Mouse (Mus musculus) ES-E14 (cell line): ENCODE data around the gene Zbtb20. TPM values are rescaled to one million over a fixed set of nuclear protein-coding genes. Genes with fewer than 3 reads are reported as not detected.

Experiments
- DNase-seq: peaks from one replicate; pipeline ENCODE4 v3.0.0-alpha.2; 2013; ENCODE audit warnings: low read depth, low spot score
- H3K27ac ChIP-seq: 2 replicates; pipeline ENCODE4 v1.5.1; 2012; ENCODE audit warnings: low read depth, mild to moderate bottlenecking, low read length, moderate library complexity, mixed read lengths; ENCODE audit not compliant: poor library complexity, insufficient read depth, severe bottlenecking
- H3K36me3 ChIP-seq: 2 replicates; pipeline ENCODE4 v1.6.1; 2012; ENCODE audit warnings: mild to moderate bottlenecking, low read length, moderate library complexity, mixed read lengths; ENCODE audit not compliant: control insufficient read depth, poor library complexity, insufficient read depth, severe bottlenecking
- H3K4me1 ChIP-seq, 2 experiments: fragments of 150-350 bp in 1 of 2; sonication (generic) in 1 of 2; 2 replicates each; pipeline ENCODE4 v1.6.1; 2012; ENCODE audit warnings: low read length in 2 of 2, mild to moderate bottlenecking in 1 of 2, mixed read lengths in 1 of 2; ENCODE audit not compliant: control insufficient read depth in 2 of 2, insufficient read depth in 2 of 2, poor library complexity in 1 of 2
- H3K4me3 ChIP-seq, 2 experiments: fragments of 150-350 bp in 1 of 2; sonication (generic) in 1 of 2; 2 replicates each; pipeline ENCODE4 v1.5.1; 2012; ENCODE audit warnings: low read length in 2 of 2, low read depth in 1 of 2, mild to moderate bottlenecking in 1 of 2, mixed read lengths in 1 of 2; ENCODE audit not compliant: insufficient read depth in 1 of 2, poor library complexity in 1 of 2, severe bottlenecking in 1 of 2
- H3K9ac ChIP-seq: 2 replicates; pipeline ENCODE4 v1.6.1; 2012; ENCODE audit warnings: low read depth, mild to moderate bottlenecking, low read length, mixed read lengths; ENCODE audit not compliant: poor library complexity, insufficient read depth, severe bottlenecking
- H3K9me3 ChIP-seq: fragments of 150-350 bp; sonication (generic); 2 replicates; pipeline ENCODE4 v1.6.1; 2012; ENCODE audit warnings: low read depth, mild to moderate bottlenecking, low read length; ENCODE audit not compliant: control insufficient read depth, insufficient read depth
- CHD2 ChIP-seq: IDR thresholded peaks from 2 replicates; pipeline ENCODE4 v1.6.1; 2014; ENCODE audit warnings: mild to moderate bottlenecking, low read depth, low read length, inconsistent platforms
- HCFC1 ChIP-seq: IDR thresholded peaks from 2 replicates; pipeline ENCODE4 v1.6.1; 2012; ENCODE audit warnings: low read length, inconsistent platforms, borderline replicate concordance; ENCODE audit not compliant: insufficient read depth
- MAFK ChIP-seq: IDR thresholded peaks from 2 replicates; pipeline ENCODE4 v1.6.1; 2014; ENCODE audit warnings: mild to moderate bottlenecking, low read depth, low read length, inconsistent platforms; ENCODE audit not compliant: insufficient read depth
- ZC3H11A ChIP-seq: IDR thresholded peaks from 2 replicates; pipeline ENCODE4 v1.6.1; 2012; ENCODE audit warnings: low read depth, mild to moderate bottlenecking, inconsistent platforms, low read length, borderline replicate concordance
- ZNF384 ChIP-seq: IDR thresholded peaks from 2 replicates; pipeline ENCODE4 v1.6.1; 2012; ENCODE audit warnings: low read depth, low read length, inconsistent platforms
- in situ Hi-C, 2 experiments: fragments of 600-800 bp; cut with MboI; formaldehyde crosslinking; loops; one replicate each; pipeline ENCODE4 v1.15.1; 2025; ENCODE audit warnings: low sequenced_read_pairs in 2 of 2, inconsistent platforms in 1 of 2; ENCODE audit not compliant: unreplicated experiment in 2 of 2
- total RNA-seq: library from RNA; depleted of rRNA; stranded (reverse); fragments of 300-350 nt; gene quantifications from 2 replicates; pipeline ENCODE4 v1.2.3, GENCODE M21; 2012

Gene Zbtb20
- total RNA-seq, 1 experiment: 4.0 TPM

- Histone ChIP-seq H3K9me3 (no peaks in the 10 kb centered on the region), H3K36me3 (no peaks in the 10 kb centered on the region), H3K27ac (no peak overlapping the region), H3K4me3 (no peak overlapping the region), H3K9ac (no peak overlapping the region), H3K4me1 (peaks cover 0 to 4% of the 10 kb centered on the region in 2 experiments; a peak in 1 of 4 replicates)
- no peak for DNase-seq
- in situ Hi-C loops: no loop called here
- TF ChIP-seq MAFK (no peak), ZNF384 (no peak), CHD2 (no peak), HCFC1 (no peak), ZC3H11A (no peak)
These were observed 587.1 kb downstream of the Zbtb20 start for GRCm38 (mm10) chr16:43462470-43463455.

DNA sequence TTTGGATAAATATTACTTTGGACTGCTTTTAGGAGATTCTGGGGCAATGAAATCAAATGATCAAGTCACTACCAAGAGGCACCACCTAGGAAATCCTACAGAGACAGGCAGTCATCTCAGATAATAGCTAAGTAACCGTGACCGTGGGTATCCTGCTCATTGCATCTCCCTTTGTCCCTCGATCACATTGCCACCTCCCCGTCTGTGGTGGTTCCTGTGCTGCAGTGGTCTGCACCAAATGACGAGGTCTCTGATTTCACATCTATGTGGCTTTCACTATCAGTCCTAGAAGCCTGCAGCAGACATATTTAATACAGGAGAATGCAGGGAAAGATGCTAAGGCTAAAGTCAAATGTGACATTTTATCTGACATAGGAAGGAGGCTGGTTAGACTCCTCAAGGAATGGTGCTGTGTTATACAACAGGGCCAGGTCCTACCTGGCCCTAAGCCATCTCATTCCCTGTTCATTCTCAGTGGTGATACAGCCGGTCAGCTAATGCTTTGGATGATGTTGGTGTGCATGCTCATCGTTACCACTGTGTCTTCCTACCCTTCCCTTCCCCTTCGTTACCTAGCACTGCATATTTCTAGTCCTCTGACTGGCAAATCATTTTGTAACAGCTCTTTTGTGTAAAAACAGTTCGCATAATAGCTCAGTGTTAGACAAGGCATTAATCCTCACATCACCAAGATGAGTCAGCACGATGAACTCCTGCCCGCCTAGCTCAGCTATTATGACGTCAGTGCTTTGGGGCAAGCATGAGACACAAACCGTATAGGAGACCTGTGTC, 588.2 kb downstream of the Zbtb20 start:
- Histone ChIP-seq H3K27ac (no peak overlapping the region), H3K9me3 (no peaks in the 10 kb centered on the region), H3K9ac (no peak overlapping the region), H3K4me1 (peaks cover 0 to 4% of the 10 kb centered on the region in 2 experiments; a peak in 1 of 4 replicates), H3K4me3 (no peak overlapping the region), H3K36me3 (no peaks in the 10 kb centered on the region)
- in situ Hi-C loops: no loop called here
- TF ChIP-seq MAFK (0 out of 2 replicates have a peak, but pooled peaks have one; percentile 57), ZNF384 (no peak)
- no peak for DNase-seq

DNA sequence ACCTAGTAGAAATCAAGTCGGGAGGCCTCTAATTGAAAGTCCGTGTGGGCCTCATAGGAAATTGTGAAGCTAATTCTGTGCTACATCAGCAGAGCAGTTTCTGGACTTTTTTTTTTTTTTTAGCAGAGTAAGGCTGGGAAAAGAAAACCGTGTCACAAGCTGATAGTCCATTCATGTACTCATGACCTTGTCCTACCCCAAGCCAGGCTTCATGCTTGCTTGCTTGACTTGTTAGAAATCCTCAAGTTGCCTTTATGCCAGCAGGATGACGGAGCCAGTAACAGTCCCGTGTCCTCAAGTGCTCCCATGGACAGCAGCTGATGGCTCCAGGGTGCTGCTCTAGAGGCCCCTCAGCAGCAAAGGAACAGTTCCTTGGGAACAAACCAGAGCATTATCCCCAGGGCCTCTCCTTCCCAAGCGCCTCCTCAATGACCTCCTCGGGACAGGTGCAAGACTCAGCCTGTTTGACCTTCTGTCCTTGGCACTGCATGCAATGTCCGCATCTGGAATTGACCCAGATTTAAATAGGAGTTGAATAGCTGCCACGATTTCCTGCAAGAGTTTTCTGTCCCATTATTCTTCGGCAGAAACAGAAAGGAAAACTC, 588.9 kb downstream of the Zbtb20 start:
- H3K27ac ChIP-seq: no peak overlapping the region

DNA sequence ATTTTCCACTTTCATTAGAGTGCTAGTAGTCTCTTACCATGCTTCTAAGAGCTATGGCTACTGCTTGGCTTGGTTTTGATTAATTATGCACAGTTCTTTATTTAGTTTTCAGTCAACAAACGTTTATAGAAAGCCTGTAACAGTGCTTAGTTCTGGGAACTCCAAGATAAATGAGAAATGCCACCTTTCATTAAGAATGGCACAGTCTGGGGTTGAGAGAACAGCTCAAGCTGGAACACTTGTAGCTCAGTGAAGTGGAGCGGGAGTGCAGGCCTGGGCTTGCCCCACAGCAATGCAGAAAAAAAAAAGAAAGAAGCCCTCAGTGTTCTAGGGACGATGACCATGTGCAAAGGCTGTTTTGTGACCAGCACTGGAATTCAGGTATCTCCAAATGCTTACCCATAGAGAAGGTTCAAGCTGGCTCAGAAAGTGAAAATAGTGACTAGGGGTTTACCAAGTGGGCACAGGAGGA, 589.7 kb downstream of the Zbtb20 start:
- TF ChIP-seq ZC3H11A (no peak), ZNF384 (no peak; the same call in 1 of the 2 replicates), HCFC1 (no peak), MAFK (no peak), CHD2 (no peak)
- Histone ChIP-seq H3K36me3 (no peaks in the 10 kb centered on the region), H3K27ac (no peak overlapping the region), H3K4me1 (peaks cover 0 to 4% of the 10 kb centered on the region in 2 experiments; a peak in 1 of 4 replicates), H3K9ac (no peak overlapping the region), H3K9me3 (no peaks in the 10 kb centered on the region), H3K4me3 (no peak overlapping the region)
- in situ Hi-C loops: no loop called here
- DNase-seq: no peak

More for the DNA sequence above, 588.9 kb downstream of the Zbtb20 start:
- no peaks in the 10 kb centered on the region for H3K9me3 ChIP-seq
- no peak overlapping the region for H3K9ac ChIP-seq
- DNase-seq: no peak
- in situ Hi-C loops: no loop called here
- H3K4me1 ChIP-seq: peaks cover 0 to 4% of the 10 kb centered on the region in 2 experiments; a peak in 1 of 4 replicates
- H3K4me3 ChIP-seq: no peak overlapping the region
- H3K36me3 ChIP-seq: no peaks in the 10 kb centered on the region
- TF ChIP-seq ZC3H11A (no peak), HCFC1 (no peak), MAFK (no peak), CHD2 (no peak), ZNF384 (no peak)
